Mouse (Mus musculus) fat pad, adult 2 months (tissue): ENCODE results near the gene Rrp1.
"Not testable (repeated sequence)": the region's sequence is repeated elsewhere in the genome, so short reads cannot be mapped to it uniquely, and the experiment has no call there.

Experiments used
- DNase-seq: peaks from one replicate; pipeline ENCODE4 v3.0.0-alpha.2; 2011; ENCODE audit warnings: low read depth, low spot score; ENCODE audit errors: extremely low read depth

The Rrp1 gene

DNA sequence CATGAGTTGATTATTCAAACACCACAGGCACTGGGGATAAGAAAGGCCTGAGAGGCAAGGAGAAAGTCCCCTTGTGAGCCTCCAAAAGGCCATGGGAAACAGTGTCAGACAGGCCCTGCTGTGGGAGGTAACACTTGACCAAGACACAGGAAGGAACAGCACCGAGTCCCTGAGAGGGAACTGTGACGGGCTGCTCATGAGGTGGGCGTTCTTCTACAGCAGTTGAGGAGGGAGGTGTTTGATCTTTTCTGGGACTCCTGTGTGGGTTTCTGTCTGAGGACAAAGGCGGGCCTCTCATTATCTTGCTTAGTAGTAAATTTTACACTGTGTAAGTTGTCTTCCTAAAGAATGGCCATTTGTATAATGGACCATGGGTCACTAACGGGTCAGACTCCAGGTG, 27.3 kb downstream of the Rrp1 start:
- no peak for DNase-seq

DNA sequence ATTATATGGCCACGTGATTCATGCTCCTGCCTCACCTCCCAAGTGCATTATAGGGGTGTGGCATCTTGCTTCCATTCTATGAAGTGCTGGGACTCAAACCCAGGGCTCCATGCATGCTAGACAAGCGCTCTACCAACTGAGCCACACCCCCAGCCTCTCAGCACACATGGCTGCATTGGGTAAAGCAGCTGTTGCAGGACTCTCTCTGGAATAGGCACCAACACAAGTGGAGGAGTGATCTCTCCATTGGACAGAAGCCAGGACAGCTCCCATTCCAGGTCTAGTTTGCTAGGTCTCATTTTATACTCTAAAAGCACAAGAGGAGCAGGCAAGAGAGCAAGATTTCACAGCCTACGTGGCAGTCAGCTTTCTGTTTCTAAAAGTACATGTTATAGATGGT, 29.3 kb downstream of the Rrp1 start:
- no peak for DNase-seq

DNA sequence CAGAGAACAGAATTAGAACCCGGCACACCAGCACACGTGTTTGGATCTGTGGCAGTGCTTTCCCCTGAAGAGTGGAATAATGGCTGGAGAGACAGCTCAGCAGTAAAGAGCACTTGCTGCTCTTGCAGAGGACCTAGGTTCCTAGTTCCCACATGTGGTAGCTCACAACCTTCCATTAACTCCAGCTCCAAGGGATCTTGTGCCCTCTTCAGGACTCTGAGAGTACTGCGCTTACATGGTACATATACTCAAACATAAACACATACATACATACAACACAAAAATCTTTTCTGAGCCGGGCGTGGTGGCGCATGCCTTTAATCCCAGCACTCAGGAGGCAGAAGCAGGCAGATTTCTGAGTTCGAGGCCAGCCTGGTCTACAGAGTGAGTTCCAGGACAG, 34.3 kb downstream of the Rrp1 start:
- DNase-seq = no peak

DNA sequence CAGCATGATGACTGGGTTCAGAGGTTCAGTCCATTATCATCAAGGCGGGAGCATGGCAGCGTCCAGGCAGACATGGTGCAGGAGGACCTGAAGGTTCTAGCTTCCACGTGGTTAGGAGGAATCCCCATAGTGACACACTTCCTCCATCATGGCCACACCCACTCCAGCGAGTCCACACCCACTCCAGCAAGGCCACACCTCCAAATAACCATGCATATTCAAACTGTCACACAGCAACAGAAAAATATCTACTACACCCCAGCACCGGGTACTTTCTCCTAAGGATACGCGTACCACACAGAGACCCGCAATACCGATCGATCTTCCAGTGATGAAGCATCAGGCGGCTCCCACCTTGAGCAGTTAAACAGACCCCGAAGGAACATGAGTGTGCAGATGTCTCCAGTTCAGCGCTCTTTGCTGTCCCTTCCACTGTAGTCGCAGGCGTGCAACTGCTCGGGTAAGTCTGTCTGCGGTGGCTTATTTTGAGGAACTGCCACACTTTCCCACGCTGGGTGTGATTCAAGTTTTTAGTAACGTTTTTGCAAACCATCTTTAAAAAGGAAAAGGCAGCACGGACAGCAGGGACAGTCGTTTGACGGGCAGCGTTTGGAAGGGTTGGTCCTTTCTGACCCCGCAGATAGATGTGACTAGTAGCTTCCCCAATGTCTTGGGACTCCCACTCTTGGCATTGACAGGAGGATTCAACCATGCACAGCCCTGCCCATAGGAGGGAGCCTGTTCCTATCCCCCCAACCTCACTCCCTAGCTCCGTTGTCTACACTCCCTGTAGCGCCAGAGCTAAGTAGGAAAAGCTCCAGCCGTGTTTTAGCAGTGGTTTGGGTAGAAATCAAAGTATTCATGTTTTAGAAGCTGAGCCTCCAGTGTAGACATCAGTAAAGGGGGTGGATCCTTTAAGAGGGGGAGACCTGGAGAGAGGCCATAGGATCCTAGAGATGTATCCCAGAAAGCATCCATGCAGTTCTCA, 39.9 kb downstream of the Rrp1 start:
- DNase-seq = no peak

DNA sequence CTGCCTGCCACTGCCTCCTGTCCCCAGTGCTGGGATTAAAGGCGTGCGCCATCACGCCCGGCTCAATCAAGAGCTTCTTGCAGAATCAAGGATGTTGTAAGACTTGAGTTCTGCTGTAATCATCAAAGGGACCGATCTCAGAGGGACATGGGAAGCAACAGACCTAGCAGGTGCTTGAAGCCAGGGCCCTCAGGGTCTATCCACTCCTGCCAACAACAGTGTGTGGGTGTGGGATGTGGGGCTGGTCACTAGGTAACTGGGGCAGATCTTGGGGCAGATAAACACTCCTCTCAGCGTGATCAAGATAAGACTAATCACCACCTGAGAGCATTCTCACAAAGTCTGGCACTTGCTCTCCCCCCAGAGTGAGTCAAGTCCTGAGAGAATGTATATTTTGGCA, 41.1 kb downstream of the Rrp1 start:
- peak; percentile 100 for DNase-seq

DNA sequence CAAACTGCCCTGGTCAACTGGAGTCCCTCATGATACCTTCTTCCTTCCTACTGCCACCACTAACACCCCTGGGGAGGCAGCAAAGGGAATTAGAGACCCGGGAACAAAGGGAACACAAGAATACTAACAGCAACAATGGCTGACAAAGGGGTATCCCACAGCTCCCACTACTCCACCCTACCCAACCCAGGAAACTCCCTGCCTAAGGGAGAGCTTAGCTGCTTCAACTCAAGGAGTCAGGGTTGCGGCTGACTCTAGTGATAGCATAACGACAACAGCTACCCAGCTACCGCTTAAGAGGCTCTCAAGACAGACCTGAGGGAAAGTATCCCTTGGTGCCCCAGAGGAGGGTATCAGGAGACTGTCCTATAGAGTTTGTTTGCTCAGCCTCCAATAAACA, 45.3 kb downstream of the Rrp1 start:
- no peak for DNase-seq

DNA sequence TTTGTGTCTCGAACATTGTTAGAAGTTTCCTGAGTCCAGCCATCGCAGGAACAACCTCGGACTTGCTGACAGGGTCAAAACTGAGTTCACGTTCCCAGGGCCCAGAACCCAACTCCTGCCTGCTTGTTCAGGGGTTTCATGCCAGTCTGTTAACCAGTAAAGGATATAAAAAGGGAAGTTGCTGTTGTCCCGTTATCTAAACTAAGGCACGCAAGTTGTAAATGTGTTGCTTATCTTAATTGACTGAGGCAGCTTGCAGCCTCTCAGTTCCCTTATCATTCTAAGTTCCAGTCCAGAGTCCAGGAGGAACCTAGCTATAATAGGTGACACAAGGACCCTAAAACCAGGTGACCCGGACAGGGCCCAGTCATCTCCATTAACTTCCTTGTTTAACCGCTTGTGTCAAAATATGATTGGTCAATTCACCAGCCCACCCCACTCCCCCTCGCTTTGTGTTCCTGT, 46.0 kb downstream of the Rrp1 start:
- DNase-seq = no peak

DNA sequence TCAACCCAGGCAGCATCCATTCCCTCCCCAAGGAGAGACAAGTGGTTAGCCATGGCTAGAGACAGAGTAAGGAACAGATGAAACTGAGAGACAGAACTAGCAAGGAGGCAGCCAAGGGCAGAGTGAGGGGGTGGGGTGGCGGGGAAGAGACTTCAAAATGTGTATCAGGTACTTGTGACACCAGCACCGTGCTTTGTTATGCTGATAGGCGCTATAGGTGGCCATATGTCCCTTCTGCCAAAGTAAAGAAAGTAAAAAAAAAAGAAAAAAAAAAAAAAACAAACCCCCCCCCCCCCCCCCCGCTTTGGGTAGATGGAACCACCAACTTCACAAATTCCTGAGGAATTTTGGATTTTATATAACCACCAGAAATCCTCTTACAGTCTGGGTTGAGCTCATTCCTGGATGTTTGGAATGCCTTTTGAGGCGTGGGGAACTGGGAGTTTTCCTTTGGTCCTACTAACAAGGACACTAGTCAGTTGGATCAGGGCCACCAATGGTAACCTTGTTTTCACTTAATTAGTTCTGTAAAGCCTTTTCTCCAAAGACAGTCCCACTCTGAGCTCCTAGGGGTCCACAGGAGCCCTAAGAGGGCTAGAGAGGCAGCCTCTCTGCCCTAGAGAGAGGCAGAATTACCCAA, 46.5 kb downstream of the Rrp1 start:
- DNase-seq = no peak

DNA sequence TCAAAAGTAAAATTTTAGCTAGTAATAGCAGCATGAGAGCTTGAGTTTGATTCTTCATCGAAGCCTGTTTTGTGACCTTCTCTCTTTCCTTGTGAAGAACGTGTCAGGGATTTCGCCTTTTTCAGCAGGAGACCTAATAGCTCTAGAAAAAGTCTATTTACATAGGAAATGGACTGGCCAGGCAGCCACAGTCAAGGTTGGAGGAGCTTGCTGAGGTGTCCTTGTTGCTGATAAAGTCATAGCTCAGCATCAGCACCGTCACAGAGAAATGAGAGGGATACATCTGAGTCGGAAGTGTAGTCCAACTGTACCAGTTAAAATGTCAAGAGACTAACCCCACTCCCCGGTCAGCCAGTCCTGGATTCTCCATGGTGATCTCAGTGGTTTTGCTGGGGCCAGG, 47.3 kb downstream of the Rrp1 start:
- DNase-seq = no peak

DNA sequence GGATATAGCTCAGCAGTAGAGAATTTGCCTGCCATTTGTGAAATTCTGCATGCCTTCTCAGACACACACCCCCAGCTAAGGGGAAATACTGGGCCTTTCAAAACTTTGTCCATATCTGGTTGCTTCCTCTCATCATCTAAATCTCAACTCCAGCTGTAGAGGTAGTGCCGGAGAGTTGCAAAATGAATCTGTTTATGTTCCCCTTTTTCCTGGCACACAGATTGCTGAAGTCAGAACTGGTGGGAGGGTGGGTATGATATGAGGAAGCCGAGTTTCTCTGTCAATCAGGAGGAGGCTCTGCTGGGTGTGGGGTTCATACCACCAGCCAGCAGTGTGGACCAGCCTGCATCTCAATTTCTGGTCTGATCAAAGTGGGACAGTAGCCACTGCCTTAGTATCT, 48.7 kb downstream of the Rrp1 start:
- DNase-seq = no peak

DNA sequence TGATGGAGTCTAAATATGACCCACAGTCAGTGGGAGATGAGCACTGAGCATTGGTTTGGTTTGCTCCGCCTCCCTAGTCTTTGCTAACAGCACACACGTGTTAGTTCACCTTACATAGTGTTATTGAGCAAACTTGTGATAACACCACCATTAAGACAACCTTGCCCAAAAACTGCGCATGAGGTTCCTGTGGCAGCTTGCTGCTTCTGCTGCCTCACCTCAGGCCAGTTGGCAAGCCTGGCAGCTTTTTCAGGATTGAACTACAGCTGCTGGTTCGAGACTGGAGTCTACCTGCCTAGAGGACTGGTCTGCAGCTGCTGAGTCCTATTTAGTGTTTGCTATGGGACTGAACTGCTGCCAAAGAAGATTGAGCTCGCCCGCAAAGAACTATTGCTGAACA, 49.5 kb downstream of the Rrp1 start:
- DNase-seq = peak; percentile 87

DNA sequence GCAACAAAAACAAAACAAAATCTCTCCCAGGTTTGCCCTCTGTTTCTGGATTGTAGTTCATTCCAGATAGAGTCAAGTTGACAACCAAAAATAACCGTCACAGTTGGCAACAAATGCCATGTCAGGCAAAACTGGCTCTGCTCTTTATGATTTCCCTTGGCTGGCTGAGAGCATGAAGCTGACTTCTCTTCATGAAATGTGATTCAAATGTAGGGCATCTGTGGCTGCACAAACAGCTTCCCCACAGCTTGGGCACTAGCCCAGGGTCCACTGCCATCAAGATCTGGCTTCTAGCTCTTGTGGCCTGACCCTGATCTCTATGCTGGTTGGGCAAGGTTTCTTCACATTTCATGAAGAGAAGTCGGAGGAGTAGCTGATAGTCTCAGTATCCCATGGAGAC, 50.9 kb downstream of the Rrp1 start:
- no peak for DNase-seq

DNA sequence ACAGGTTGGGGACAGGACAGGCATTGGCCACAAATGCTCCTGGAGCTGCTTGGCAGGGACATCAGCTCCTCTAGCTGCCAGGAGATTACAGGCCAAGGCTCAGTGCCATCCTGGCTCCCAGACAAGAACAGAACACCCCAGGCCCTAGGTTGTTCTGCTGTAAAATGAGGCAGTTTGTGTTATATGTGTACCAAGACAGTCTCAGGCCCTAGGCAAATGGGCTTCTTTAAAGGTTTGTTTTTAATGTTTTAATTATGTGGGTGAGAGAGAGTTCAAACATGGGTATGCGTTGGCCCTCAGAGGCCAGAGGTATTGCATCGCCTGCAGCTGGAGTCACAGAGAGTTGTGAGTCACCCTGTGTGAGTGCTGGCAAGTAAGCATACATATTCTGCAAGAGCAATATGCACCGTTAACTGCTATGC, 52.5 kb downstream of the Rrp1 start:
- peak; percentile 98 for DNase-seq

DNA sequence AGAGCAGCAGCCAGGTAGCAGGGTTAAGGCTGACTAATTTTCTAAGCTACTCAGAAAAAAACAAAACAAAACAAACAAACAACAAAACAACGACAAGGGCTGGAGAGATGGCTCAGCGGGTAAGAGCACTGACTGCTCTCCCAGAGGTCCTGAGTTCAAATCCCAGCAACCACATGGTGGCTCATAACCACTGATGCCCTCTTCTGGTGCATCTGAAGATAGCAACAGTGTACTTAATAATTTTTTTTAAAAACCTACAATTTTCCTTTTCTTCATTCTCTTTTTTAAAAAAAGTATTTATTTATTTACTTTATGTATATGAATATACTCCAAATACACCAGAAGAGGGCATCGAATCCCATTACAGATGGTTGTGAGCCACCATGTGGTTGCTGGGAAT, 53.8 kb downstream of the Rrp1 start:
- not testable (repeated sequence) for DNase-seq

DNA sequence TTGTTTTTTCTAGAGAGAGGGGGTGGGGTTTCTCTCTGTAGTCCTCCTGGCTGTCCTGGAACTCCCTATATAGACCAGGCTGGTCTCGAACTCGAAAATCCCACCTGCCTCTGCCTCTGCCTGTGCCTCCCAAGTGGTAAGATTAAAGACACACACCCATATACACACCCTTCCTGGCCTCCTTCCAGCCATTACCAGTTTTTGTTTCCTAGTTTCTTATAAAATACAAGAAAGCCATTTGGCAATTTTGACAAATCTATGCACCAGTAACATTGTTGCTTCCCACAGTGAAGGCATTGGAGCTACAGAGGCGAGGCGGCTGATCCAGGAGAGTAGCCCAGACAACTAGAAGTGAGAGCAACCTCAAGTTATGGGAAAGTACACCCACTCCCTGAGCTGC, 54.6 kb downstream of the Rrp1 start:
- no peak for DNase-seq

DNA sequence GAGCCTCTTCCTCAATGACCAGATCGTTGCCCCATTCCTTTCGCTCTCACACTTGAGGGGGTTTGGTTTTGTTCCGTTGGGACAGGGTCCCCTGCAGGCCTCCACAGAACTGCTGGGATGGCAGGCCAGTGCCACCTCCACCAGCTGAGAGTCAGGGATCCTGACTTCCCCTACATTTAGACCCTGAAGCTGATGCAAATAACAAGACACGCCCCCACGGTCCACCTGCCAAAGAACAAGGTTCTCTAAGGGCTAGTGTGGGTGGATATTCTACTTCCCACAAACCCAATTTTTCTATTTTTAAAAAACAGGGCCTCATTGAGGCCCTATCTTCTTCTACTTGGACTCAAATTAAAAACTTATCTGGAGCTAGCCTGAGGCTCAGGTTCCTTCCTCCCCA, 55.1 kb downstream of the Rrp1 start:
- DNase-seq = no peak

DNA sequence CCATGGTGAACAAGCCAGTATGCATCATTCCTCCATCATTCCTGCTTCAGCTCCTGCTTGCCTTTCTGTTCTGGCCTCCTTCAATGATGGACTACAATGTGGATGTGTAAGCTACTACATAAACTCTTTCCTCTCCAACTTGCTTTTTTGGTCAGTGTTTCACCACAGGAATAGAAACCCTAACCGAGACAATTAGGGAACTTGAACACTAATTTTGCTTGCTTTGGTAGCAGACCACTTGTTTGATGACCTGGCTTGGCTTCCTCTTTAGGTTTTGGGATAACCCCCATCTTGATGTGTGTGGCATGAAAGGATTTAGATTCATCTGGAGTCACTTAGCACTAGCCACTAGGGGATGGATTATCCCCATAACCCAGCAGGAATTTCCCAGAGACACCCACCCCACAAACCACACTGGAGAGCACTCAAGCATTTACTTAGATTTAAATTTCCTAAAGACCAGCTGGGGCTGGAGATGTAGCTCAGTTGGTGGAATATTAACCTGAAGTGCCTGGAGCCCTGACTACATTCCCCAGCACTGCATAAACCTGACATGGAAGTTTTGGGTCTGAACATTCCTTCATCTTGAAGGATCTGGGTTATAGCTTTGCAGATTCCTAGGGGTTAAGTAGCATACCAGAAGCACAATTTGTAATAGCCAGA, 56.8 kb downstream of the Rrp1 start:
- no peak for DNase-seq

DNA sequence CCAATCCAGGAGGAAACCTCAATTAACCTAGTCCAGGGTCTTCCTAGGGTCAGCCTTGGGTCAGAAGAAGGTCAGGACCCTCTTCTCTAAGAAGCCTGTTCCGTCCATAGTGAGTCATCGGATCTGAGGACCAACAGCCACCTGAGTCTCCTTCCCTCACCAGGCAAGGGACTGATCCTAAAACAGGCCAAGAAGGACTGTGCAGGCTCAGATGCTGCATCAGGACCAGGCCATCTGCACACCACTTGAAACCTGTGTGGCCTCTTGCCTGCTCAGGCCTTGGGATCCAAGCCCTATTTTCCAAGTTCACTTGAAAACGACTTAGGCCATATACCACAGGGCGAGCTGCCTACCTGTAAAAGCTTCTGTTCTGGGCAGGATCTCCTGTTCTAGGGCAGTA, 59.6 kb downstream of the Rrp1 start:
- no peak for DNase-seq

DNA sequence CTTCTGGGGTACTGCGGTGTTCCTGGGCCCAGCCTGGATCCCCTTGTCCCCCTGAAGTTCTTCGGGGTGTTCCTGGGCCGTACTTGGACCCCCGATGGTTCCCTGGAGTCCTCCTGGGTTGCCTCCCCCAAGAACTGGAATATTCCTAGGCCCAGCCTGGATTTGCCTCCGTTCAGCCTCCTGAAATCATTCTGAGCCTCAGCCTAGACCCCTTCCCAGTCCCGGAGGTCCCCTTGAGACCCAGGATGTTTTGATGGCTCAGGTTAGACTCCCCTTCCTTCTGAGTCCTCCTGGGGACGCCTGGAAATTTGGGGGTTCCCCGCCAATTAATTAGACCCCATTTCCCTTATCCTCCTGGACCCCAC, 60.2 kb downstream of the Rrp1 start:
- no peak for DNase-seq

DNA sequence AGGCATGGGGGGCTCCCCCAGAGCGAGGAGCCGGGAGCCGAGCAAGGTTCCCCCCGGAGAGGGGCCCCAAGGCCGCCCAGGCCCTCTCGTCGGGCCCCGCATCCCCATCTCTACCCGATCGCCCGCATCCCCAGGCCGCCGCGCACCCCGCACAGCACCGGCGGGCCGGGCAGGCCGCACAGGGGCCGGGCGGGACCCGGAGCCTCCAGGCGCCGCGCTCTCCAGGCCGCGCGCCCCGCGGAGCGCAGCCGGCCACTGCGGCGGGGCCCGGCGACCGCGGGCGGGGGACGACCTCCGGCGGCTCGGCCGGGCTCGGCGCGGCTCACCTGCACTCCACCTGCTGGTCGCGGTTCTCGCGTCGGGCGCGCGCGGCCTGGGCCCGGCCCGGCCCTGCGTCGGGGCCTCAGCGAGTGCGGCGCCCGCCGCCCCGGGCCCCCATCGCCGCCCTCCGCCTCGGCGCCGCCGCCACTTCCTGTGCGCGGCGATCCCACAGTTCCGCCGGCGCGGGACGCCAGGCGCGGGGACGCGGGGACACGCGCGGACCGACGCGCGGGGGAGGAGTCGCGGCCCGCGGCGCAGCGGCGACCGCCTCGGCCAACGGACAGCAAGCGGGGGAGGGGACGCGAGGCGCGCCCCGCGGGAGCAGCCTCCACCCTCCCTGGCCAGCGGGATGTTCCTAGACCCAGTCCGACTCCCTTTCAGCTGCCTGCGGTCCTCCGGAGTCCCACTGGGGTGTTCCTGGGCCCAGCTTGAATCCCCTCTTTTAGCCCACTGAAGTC, 60.8 kb downstream of the Rrp1 start, which contains the start of gene Agpat3:
Gene Agpat3, minus strand, starts transcription at position 603 of the 779 bp plus-strand sequence.
- DNase-seq = no peak

DNA sequence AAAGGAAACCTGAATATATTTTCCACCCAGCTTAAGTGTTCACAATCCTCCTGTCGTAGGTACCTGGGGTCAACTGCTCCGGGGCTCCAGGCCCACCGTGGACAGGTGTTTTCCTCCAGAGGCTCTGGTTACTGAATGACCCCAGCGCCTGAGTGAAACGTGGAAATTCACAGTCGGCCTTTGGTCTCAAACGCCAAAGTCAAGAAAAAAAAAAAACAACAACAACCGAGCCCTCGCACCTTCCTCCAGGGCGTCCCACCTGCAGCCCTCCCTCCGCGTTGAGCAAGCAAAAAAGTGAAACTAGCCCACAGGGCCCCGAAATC, 61.3 kb downstream of the Rrp1 start:
- DNase-seq = no peak
